Mouse (Mus musculus) liver, embryonic 14.5 days (tissue): ENCODE measurements around the gene Jun. TPM values are rescaled to one million over a fixed set of nuclear protein-coding genes. Genes with fewer than 3 reads are reported as not detected.

Experiments used
- ATAC-seq: fragments of 200-750 bp; cut with Nextera tagmentation; 2 replicates; pipeline ENCODE4 v1.8.0; 2017; ENCODE audit warnings: moderate number of reproducible peaks, mild to moderate bottlenecking, moderate library complexity; ENCODE audit not compliant: insufficient read depth
- DNase-seq, 3 experiments: peaks; one replicate each; pipeline ENCODE4 v3.0.0-alpha.2; 2012 to 2013; ENCODE audit warnings: low read depth in 3 of 3, low spot score in 3 of 3
- H3K27ac ChIP-seq: fragments of 300-500 bp; sonication (generic); 2 replicates; pipeline ENCODE4 v1.5.1; 2014; ENCODE audit warnings: moderate library complexity, mild to moderate bottlenecking, control low read depth, inconsistent platforms
- H3K27me3 ChIP-seq: fragments of 300-500 bp; sonication (generic); 2 replicates; pipeline ENCODE4 v1.6.1; 2014; ENCODE audit warnings: mild to moderate bottlenecking, low read length, moderate library complexity; ENCODE audit not compliant: control insufficient read depth, insufficient read depth
- H3K36me3 ChIP-seq: fragments of 300-500 bp; sonication (generic); replicated peaks from 2 replicates; pipeline ENCODE4 v1.6.1; 2014; ENCODE audit warnings: low read depth; ENCODE audit not compliant: control insufficient read depth, insufficient read depth
- H3K4me1 ChIP-seq, 2 experiments: fragments of 200-500 bp in 1 of 2; fragments of 300-500 bp in 1 of 2; sonication (generic) in 1 of 2; replicated peaks; 2 replicates each; pipeline ENCODE4 v1.6.1; 2012 to 2014; ENCODE audit warnings: antibody characterized with exemption in 1 of 2, inconsistent platforms in 1 of 2, low read length in 1 of 2; ENCODE audit not compliant: control insufficient read depth in 2 of 2, insufficient read depth in 2 of 2
- H3K4me2 ChIP-seq: fragments of 300-500 bp; sonication (generic); 2 replicates; pipeline ENCODE4 v1.6.1; 2014; ENCODE audit warnings: low read depth, mild to moderate bottlenecking, control low read depth, moderate library complexity
- H3K4me3 ChIP-seq, 2 experiments: fragments of 200-500 bp in 1 of 2; fragments of 300-500 bp in 1 of 2; sonication (generic) in 1 of 2; 2 replicates each; pipeline ENCODE4 v1.5.1; 2012 to 2014; ENCODE audit warnings: low read depth in 2 of 2, low read length in 2 of 2, mild to moderate bottlenecking in 2 of 2, control low read depth in 1 of 2, inconsistent platforms in 1 of 2, moderate library complexity in 1 of 2; ENCODE audit not compliant: insufficient read depth in 1 of 2
- H3K9ac ChIP-seq: fragments of 300-500 bp; sonication (generic); replicated peaks from 2 replicates; pipeline ENCODE4 v1.6.1; 2014; ENCODE audit warnings: mild to moderate bottlenecking, control low read depth, moderate library complexity
- H3K9me3 ChIP-seq: fragments of 300-500 bp; sonication (generic); 2 replicates; pipeline ENCODE4 v1.6.1; 2016; ENCODE audit warnings: low read length, mixed read lengths; ENCODE audit not compliant: control insufficient read depth
- CTCF ChIP-seq: IDR thresholded peaks from 2 replicates; pipeline ENCODE4 v1.5.1; 2016; ENCODE audit warnings: antibody characterized with exemption, low read depth, control low read depth
- EP300 ChIP-seq: IDR thresholded peaks from 2 replicates; pipeline ENCODE4 v1.6.1; 2016; ENCODE audit warnings: antibody characterized with exemption, low read depth
- WGBS: fragments of 180-500 bp; shearing (Covaris S2); extraction: QIAGEN DNeasy Blood & Tissue Kit; methylation state at CpG from one replicate; pipeline ENCODE4 v1.1.7; 2014; ENCODE audit not compliant: insufficient replicate concordance; 5-methylcytosine and 5-hydroxymethylcytosine counted together
- polyA plus RNA-seq, 2 experiments: library from polyadenylated mRNA; depleted of rRNA in 1 of 2; stranded (reverse) in 1 of 2; unstranded in 1 of 2; fragments of >200 nt; fragmentation: Nextera tagmentation in 1 of 2; extraction: Ambion mirVana in 1 of 2; gene quantifications; 2 replicates each; pipeline versions ENCODE4 v1.2.1 to v1.2.3; 2012 to 2014

Gene Jun
- polyA plus RNA-seq, 2 experiments, result 1.1 to 2.0 TPM

DNA sequence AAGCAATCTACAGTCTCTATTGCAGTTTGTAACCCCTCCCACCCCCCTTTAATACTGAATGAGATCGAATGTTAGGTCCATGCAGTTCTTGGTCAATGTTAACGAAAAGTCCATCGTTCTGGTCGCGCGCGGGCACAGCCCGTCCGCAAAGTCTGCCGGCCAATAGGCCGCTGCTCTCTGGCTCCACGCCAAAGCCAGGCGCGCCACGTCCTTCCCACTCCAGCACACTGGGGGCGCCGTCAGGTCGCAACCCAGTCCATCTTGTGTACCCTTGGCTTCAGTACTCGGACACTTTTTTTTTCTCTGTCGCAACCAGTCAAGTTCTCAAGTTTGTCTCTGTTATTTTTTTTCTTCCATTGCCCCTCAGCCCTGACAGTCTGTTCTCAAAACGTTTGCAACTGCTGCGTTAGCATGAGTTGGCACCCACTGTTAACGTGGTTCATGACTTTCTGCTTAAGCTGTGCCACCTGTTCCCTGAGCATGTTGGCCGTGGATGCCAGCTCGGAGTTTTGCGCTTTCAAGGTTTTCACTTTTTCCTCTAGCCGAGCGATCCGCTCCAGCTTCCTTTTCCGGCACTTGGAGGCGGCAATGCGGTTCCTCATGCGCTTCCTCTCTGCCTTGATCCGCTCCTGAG, 2.0 kb downstream of the Jun start:
- peaks cover 33% of the 10 kb centered on the region for H3K27me3 ChIP-seq
- under 1% methylated on average over 34 of the region's 34 CpGs for WGBS
- peak overlapping the region; percentile 63 to 67 for H3K4me3 ChIP-seq
- peak overlapping the region; percentile 2; the same call in 1 of the 2 replicates for H3K9ac ChIP-seq
- TF ChIP-seq CTCF, result peak; percentile 47
- no peak for TF ChIP-seq EP300
- H3K4me1 ChIP-seq, result no peaks in the 10 kb centered on the region
- no peak for ATAC-seq
- peak overlapping the region; percentile 86 for H3K4me2 ChIP-seq
- H3K9me3 ChIP-seq, result no peaks in the 10 kb centered on the region
- no peaks in the 10 kb centered on the region for H3K36me3 ChIP-seq
- H3K27ac ChIP-seq, result no peak overlapping the region
- peak in 2 of 3 experiments; percentile 20 to 37 for DNase-seq

DNA sequence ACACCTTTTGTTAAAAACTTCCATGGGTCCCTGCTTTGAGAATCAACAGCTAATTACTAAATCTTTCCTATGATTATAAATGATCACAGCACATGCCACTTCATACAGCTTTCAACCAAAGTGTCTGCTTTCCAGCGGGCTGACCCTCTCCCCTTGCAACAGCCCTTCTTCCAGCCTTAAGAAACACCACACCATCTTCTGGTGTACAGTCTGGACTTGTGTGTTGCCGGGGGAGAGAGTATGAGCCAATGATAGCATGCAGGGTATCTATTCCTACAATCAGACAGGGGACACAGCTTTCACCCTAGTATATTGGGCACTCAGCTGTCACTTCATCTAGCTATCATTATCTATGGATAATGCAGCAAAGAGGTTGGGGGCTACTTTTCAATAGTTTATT, 2.9 kb downstream of the Jun start:
- H3K4me3 ChIP-seq, result no peak overlapping the region
- TF ChIP-seq EP300, result no peak
- TF ChIP-seq CTCF, result no peak
- peaks cover 33% of the 10 kb centered on the region for H3K27me3 ChIP-seq
- WGBS, result 54% methylated on average over 2 of the region's 2 CpGs
- H3K9ac ChIP-seq, result no peak overlapping the region
- no peak for ATAC-seq
- no peak overlapping the region for H3K27ac ChIP-seq
- no peaks in the 10 kb centered on the region for H3K4me1 ChIP-seq
- H3K9me3 ChIP-seq, result no peaks in the 10 kb centered on the region
- peak in 2 of 3 experiments; percentile 22 to 32 for DNase-seq
- H3K4me2 ChIP-seq, result no peak overlapping the region; the same call in 1 of the 2 replicates
- no peaks in the 10 kb centered on the region for H3K36me3 ChIP-seq

DNA sequence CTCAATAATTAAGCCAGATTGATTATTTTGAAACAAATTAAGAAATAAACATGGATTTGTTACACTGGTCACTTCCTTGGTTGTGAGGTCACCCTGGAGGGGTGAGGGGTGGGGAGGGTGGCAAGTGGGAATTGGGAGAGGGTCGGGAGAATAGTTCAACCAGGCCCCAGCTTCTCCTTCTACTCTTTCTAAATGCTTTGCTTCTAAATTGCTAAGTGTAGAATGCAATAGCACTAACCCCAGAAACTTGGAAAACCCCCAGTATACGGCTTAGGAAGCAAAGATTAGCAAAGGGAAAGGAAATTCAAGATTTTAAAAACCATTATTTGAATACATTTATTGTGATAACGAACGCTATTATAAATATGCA, 3.3 kb downstream of the Jun start:
- no peaks in the 10 kb centered on the region for H3K4me1 ChIP-seq
- TF ChIP-seq CTCF, result no peak
- no peak for TF ChIP-seq EP300
- no peaks in the 10 kb centered on the region for H3K9me3 ChIP-seq
- H3K4me3 ChIP-seq, result no peak overlapping the region
- H3K9ac ChIP-seq, result no peak overlapping the region
- peaks cover 33% of the 10 kb centered on the region for H3K27me3 ChIP-seq
- H3K36me3 ChIP-seq, result no peaks in the 10 kb centered on the region
- H3K27ac ChIP-seq, result no peak overlapping the region
- H3K4me2 ChIP-seq, result no peak overlapping the region
- DNase-seq (no peak), ATAC-seq (no peak)
- WGBS, result 61% methylated on average over 4 of the region's 4 CpGs

DNA sequence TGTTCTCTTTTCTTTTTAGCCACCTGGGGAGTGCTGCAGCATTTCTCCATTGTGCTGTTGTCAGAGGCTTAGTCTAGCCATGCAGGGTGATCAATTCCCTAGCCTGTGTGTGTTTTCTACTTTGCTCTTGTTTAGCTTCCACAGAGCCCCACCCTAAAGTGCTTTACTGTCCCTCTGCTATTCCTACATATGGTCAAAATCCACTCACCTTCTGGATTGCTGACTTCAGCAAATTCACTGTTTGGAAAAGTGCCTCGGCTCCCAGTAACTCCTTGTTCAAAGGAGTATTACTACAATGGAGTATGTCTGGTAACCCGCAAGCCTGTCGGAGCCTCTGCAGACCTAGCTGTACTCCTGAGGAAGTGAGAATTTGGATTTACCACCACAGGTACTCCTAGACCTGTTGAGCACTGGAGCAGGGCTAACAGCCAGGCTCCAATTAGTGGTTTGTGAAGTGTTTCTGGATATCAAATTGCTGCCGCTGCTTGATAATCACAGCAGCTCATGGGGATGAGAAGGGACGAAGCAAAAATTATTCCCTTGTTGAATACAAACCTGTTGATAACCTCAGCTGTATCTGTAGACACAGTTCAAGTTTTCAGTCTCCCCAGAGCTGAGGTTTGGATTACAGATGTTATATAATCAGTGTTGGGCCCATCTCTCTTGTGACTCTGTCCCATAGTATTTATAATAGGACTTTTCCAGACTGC, 3.8 kb downstream of the Jun start:
- H3K4me1 ChIP-seq, result no peaks in the 10 kb centered on the region
- no peaks in the 10 kb centered on the region for H3K9me3 ChIP-seq
- no peak overlapping the region for H3K4me3 ChIP-seq
- 69% methylated on average over 5 of the region's 5 CpGs for WGBS
- no peak overlapping the region for H3K27ac ChIP-seq
- H3K27me3 ChIP-seq, result peaks cover 33% of the 10 kb centered on the region
- DNase-seq (no peak), ATAC-seq (no peak)
- no peak for TF ChIP-seq CTCF
- TF ChIP-seq EP300, result no peak
- H3K36me3 ChIP-seq, result no peaks in the 10 kb centered on the region
- no peak overlapping the region for H3K4me2 ChIP-seq
- no peak overlapping the region for H3K9ac ChIP-seq

DNA sequence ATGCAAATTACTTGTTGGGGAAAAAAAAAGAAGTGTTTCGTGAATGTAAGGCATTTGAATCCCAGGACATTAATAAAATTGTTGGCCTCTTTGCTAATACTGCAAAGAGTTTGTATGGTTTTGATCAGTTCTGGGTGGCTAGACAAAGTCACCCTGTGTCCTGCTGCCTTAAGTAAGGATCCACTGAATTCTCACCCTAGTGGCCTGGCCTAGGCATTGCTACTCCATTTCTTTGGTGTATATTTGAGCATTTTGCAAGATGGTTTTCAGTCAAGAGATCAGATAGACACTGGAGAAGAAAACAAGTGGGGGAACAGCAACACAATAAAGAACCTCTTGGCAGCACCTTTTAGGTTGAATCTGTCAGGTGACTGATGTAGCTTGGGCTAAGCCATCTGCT, 6.9 kb downstream of the Jun start:
- Histone ChIP-seq H3K36me3 (no peaks in the 10 kb centered on the region), H3K4me2 (no peak overlapping the region), H3K9ac (no peak overlapping the region), H3K27ac (no peak overlapping the region), H3K9me3 (no peaks in the 10 kb centered on the region), H3K4me1 (no peaks in the 10 kb centered on the region), H3K27me3 (peaks cover 12% of the 10 kb centered on the region), H3K4me3 (no peak overlapping the region)
- DNase-seq (no peak), ATAC-seq (no peak)
- 63% methylated on average over 1 of the region's 1 CpGs for WGBS
- TF ChIP-seq CTCF (peak; percentile 18; the same call in 1 of the 2 replicates), EP300 (no peak)
